Mouse (Mus musculus): ENCODE results near the gene Adra2b.

- no peak for TF ChIP-seq GATA1 (IDR thresholded peaks at IDR 0.05; ENCODE audit: low read length)
- no peak for TF ChIP-seq TAL1 (IDR thresholded peaks at IDR 0.05; ENCODE audit: low read length)
These were observed 15.6 kb upstream of the Adra2b start for GRCm38 (mm10) chr2:127347147-127347985.
